Mouse (Mus musculus) lung, postnatal 0 days (tissue): ENCODE data around the gene Gtf2h2. TPM values are rescaled to one million over a fixed set of nuclear protein-coding genes. Genes with fewer than 3 reads are reported as not detected.
A peak's percentile ranks its signal among the peaks of the same experiment; 100 is the strongest.
"Not testable (repeated sequence)": the region's sequence is repeated elsewhere in the genome, so short reads cannot be mapped to it uniquely, and the experiment has no call there.

Experiments
- ATAC-seq: fragments of 200-750 bp; cut with Nextera tagmentation; 2 replicates; pipeline ENCODE4 v1.8.0; 2017; ENCODE audit warnings: moderate library complexity
- DNase-seq: peaks from one replicate; pipeline ENCODE4 v3.0.0-alpha.2; 2016; ENCODE audit warnings: low spot score
- H3K27ac ChIP-seq: fragments of 300-500 bp; sonication (generic); 2 replicates; pipeline ENCODE4 v1.5.1; 2014; ENCODE audit warnings: antibody characterized with exemption, mild to moderate bottlenecking, low read length, mixed read lengths
- H3K27me3 ChIP-seq: fragments of 300-500 bp; sonication (generic); replicated peaks from 2 replicates; pipeline ENCODE4 v1.6.1; 2014; ENCODE audit warnings: low read length, mixed read lengths; ENCODE audit not compliant: insufficient read depth
- H3K36me3 ChIP-seq: fragments of 300-500 bp; sonication (generic); 2 replicates; pipeline ENCODE4 v1.6.1; 2014; ENCODE audit warnings: low read length, mixed read lengths; ENCODE audit not compliant: insufficient read depth
- H3K4me1 ChIP-seq: fragments of 300-500 bp; sonication (generic); 2 replicates; pipeline ENCODE4 v1.6.1; 2014; ENCODE audit warnings: antibody characterized with exemption, low read depth, low read length, mixed read lengths; ENCODE audit not compliant: insufficient read depth
- H3K4me2 ChIP-seq: fragments of 300-500 bp; sonication (generic); replicated peaks from 2 replicates; pipeline ENCODE4 v1.6.1; 2014; ENCODE audit warnings: low read depth, mild to moderate bottlenecking, low read length, moderate library complexity, mixed read lengths
- H3K4me3 ChIP-seq: fragments of 300-500 bp; sonication (generic); 2 replicates; pipeline ENCODE4 v1.5.1; 2014; ENCODE audit warnings: low read depth, low read length
- H3K9ac ChIP-seq: fragments of 300-500 bp; sonication (generic); replicated peaks from 2 replicates; pipeline ENCODE4 v1.6.1; 2014; ENCODE audit warnings: low read depth, mild to moderate bottlenecking
- H3K9me3 ChIP-seq: fragments of 300-500 bp; sonication (generic); 2 replicates; pipeline ENCODE4 v1.6.1; 2016; ENCODE audit warnings: low read length, mixed read lengths
- CTCF ChIP-seq: IDR thresholded peaks from 2 replicates; pipeline ENCODE4 v1.5.1; 2016; ENCODE audit warnings: antibody characterized with exemption, mild to moderate bottlenecking
- EP300 ChIP-seq: IDR thresholded peaks from 2 replicates; pipeline ENCODE4 v1.6.1; 2016; ENCODE audit warnings: antibody characterized with exemption, mild to moderate bottlenecking, control low read depth
- WGBS: fragments of 180-500 bp; shearing (Covaris S2); extraction: QIAGEN DNeasy Blood & Tissue Kit; methylation state at CpG from one replicate; pipeline ENCODE4 v1.1.7; 2014; 5-methylcytosine and 5-hydroxymethylcytosine counted together
- polyA plus RNA-seq: library from polyadenylated mRNA; unstranded; fragments of >200 nt; fragmentation: Nextera tagmentation; extraction: Ambion mirVana; gene quantifications from 2 replicates; pipeline ENCODE4 v1.2.1, GENCODE M21; 2015

Gtf2h2 gene
- polyA plus RNA-seq, 1 experiment from 2014 or later, result 22.9 TPM

DNA sequence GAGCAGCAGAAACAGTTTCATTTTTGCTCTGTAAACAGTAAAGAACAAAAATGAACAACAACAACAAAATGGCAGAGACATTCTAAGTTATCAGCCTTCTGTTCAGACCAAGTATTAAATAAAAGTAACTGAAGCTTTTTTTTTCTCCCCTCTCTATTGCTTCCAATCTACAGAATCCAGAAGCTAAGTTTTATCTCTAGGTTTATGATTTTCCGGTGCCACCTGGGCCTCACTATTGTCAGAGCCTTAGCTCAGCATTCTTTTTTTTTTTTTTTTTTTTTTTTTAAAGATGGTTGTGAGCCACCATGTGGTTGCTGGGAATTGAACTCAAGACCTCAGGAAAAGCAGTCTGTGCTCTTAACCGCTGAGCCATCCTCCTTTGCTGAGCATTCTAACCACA is 20.4 kb upstream of the Gtf2h2 start:
- 91% methylated on average over 2 of the region's 2 CpGs for WGBS
- TF ChIP-seq EP300 (no peak), CTCF (no peak)
- H3K4me3 ChIP-seq, result no peak overlapping the region

DNA sequence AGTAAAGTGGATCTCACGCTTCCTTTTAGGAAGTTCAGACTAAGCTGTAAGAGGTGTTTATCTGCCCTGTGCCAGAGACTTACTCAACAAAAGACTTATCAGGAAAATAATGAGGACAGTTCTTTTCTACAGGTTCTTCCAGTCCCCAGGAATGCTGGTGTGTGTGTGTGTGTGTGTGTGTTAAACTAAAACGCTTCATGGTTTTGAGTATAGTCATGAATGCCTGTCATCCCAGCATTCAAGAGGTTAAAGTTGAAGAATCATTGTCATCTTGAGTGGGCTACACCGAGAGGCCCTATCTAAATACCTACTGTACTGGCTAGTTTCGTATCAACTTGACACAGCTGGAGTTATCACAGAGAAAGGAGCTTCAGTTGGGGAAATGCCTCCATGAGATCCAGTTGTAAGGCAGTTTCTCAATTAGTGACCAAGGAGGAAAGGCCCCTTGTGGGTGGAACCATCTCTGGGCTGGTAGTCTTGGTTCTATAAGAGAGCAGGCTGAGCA is 19.5 kb upstream of the Gtf2h2 start:
- TF ChIP-seq CTCF (no peak), EP300 (no peak; the same call in 1 of the 2 replicates)
- Histone ChIP-seq H3K9ac (no peak overlapping the region), H3K9me3 (no peaks in the 10 kb centered on the region), H3K27ac (peak overlapping the region; percentile 64), H3K4me2 (no peak overlapping the region), H3K4me1 (peaks cover 8% of the 10 kb centered on the region; the same call in 1 of the 2 replicates), H3K36me3 (no peaks in the 10 kb centered on the region), H3K27me3 (no peaks in the 10 kb centered on the region), H3K4me3 (no peak overlapping the region)
- ATAC-seq, result no peak; the same call in 1 of the 2 replicates
- no peak for DNase-seq
- WGBS, result 35% methylated on average over 4 of the region's 4 CpGs

More for the DNA sequence above, 20.4 kb upstream of the Gtf2h2 start:
- Histone ChIP-seq H3K4me1 (peaks cover 8% of the 10 kb centered on the region; the same call in 1 of the 2 replicates), H3K4me2 (no peak overlapping the region), H3K27ac (no peak overlapping the region), H3K27me3 (no peaks in the 10 kb centered on the region), H3K36me3 (no peaks in the 10 kb centered on the region), H3K9ac (no peak overlapping the region), H3K9me3 (no peaks in the 10 kb centered on the region)
- ATAC-seq, result no peak
- no peak for DNase-seq

DNA sequence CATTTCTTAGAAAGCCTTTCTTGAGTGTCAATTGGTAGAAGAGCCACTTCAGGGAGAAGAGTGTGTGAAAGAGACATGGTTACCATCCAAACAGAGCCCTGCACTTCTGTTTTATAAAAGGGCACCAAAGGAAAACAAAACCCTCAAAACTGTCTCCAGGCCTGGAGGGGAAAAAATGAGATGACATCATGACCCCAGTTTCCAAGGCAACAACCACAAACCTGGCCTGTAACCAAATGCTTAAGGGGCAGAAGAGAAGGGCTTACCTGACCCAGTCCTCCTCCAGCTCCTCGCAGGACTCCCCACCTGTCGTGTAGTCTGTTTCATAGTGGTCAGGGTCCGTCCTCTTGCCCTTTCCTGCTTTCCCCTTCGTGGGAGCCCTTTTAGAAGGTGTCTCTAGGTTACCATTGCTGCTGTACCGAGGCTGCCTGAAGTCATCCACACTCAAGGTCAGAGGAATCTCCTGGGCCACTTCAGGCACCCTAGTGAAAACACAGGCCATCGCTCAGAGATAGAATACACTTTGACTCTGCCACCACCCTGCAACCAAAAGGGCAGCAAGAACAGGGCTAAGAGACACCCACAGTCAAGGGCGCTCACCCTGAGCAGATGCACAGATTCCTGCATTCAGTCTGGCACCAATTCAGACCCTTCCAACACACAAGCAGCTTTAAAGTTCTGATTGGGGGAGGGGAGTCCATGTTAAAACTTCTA is 18.9 kb upstream of the Gtf2h2 start:
- Histone ChIP-seq H3K36me3 (no peaks in the 10 kb centered on the region), H3K4me1 (peaks cover 8% of the 10 kb centered on the region; the same call in 1 of the 2 replicates), H3K27me3 (no peaks in the 10 kb centered on the region), H3K9me3 (no peaks in the 10 kb centered on the region), H3K27ac (peak overlapping the region; percentile 64), H3K9ac (no peak overlapping the region), H3K4me3 (no peak overlapping the region), H3K4me2 (no peak overlapping the region)
- DNase-seq, result peak; percentile 74
- WGBS, result 50% methylated on average over 7 of the region's 7 CpGs
- TF ChIP-seq CTCF (no peak), EP300 (peak; percentile 90)
- peak; percentile 91 for ATAC-seq

DNA sequence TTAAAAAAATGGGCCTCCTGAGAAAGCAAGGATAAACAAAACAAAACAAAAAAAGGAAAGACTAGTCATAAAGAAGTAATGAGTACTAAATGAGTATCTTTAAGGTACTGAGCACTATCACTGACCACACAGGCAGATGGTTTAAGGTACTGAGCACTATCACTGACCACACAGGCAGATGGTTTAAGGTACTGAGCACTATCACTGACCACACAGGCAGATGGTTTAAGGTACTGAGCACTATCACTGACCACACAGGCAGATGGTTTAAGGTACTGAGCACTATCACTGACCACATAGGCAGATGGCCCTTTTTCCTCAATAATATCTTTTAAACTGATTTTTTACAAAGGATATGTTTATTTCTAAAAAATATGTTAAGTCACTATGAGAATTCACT is 7.2 kb upstream of the Gtf2h2 start:
- not testable (repeated sequence) for H3K9ac ChIP-seq, DNase-seq, H3K4me1 ChIP-seq, H3K36me3 ChIP-seq, ATAC-seq, H3K4me3 ChIP-seq, H3K27me3 ChIP-seq, H3K27ac ChIP-seq, H3K9me3 ChIP-seq, H3K4me2 ChIP-seq

DNA sequence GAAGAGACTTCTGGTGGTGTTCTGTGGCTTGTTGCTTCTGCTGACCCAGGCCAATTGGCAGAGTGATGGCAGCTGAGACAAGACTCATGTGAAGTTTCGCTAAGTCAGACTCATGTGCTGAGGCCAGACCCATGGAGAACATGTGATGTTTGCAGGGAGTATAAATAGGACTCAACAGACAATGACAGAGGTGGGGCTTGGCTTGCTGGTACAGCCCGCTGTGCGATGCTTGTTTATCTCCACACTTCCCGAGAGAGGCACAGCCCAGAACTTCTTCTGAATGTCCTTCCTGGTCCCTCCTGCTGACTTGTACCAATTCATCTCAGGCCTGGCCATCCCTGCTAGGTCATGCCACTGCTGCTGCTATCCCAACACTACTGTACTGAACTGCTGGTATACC is 3.0 kb upstream of the Gtf2h2 start:
- Histone ChIP-seq H3K9ac (no peak overlapping the region), H3K4me1 (no peaks in the 10 kb centered on the region; the same call in 1 of the 2 replicates), H3K27ac (no peak overlapping the region), H3K9me3 (no peaks in the 10 kb centered on the region), H3K36me3 (no peaks in the 10 kb centered on the region), H3K4me3 (no peak overlapping the region), H3K4me2 (no peak overlapping the region), H3K27me3 (no peaks in the 10 kb centered on the region)
- peak; percentile 57 for DNase-seq
- no peak for TF ChIP-seq CTCF
- peak; percentile 34; the same call in 1 of the 2 replicates for TF ChIP-seq EP300
- 70% methylated on average over 4 of the region's 4 CpGs for WGBS
- ATAC-seq, result peak; percentile 84

DNA sequence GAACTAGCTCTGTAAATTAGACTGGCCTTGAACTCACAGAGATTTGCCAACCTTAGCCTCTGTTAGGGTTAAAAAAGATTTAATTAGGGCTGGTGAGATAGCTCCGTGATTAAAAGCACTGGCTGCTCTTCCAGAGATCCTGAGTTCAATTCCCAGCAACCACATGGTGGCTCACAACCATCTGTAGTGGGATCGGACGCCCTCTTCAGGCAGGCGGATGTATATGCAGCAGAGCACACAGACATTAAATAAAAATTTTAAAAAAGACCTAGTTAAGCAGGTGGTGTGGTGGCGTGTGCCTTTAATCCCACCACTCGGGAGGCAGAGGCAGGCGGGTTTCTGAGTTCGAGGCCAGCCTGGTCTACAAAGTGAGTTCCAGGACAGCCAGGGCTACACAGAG is 2.0 kb upstream of the Gtf2h2 start:
- peak; percentile 49 for TF ChIP-seq CTCF
- H3K36me3 ChIP-seq, H3K4me3 ChIP-seq, H3K9ac ChIP-seq, H3K4me1 ChIP-seq, H3K27me3 ChIP-seq, ATAC-seq, H3K9me3 ChIP-seq, H3K4me2 ChIP-seq, H3K27ac ChIP-seq, DNase-seq: not testable (repeated sequence)
- WGBS, result 68% methylated on average over 8 of the region's 8 CpGs
